Mouse (Mus musculus) MEL (cell line): ENCODE data around the gene Slco1c1.

Experiments used
- CTCF ChIP-seq, 3 experiments: IDR thresholded peaks in 2 of 3; conservative IDR thresholded peaks in 1 of 3; 2 replicates each; pipeline ENCODE4 v1.5.1; 2011 to 2012; ENCODE audit warnings: low read length in 3 of 3, low read depth in 2 of 3, mild to moderate bottlenecking in 2 of 3, improper control_type of control experiment in 1 of 3, inconsistent platforms in 1 of 3, mixed read lengths in 1 of 3, moderate library complexity in 1 of 3; ENCODE audit not compliant: control insufficient read depth in 1 of 3, insufficient read depth in 1 of 3, poor library complexity in 1 of 3, severe bottlenecking in 1 of 3
- ETS1 ChIP-seq: IDR thresholded peaks from 2 replicates; pipeline ENCODE4 v1.6.1; 2012; ENCODE audit warnings: low read depth, mild to moderate bottlenecking, inconsistent platforms, low read length, improper control_type of control experiment, moderate library complexity
- GABPA ChIP-seq: IDR thresholded peaks from 2 replicates; pipeline ENCODE4 v1.6.1; 2012; ENCODE audit warnings: low read depth, mild to moderate bottlenecking, inconsistent platforms, low read length, improper control_type of control experiment, moderate library complexity
- POLR2A ChIP-seq, 2 experiments: IDR thresholded peaks; 2 replicates each; pipeline ENCODE4 v1.6.1; 2011 to 2012; ENCODE audit warnings: low read length in 2 of 2, mild to moderate bottlenecking in 2 of 2, control low read depth in 1 of 2, improper control_type of control experiment in 1 of 2, low read depth in 1 of 2, moderate library complexity in 1 of 2; ENCODE audit not compliant: control insufficient read depth in 1 of 2, insufficient read depth in 1 of 2, poor library complexity in 1 of 2

GRCm38 (mm10) chr6:141501171-141501570 lies 23.0 kb upstream of the Slco1c1 start:
- TF ChIP-seq ETS1 (no peak), POLR2A (IDR thresholded peaks at IDR 0.05; ENCODE audit: control insufficient read depth in 1 of 2, insufficient read depth in 1 of 2, low read depth in 1 of 2, low read length in 2 of 2, poor library complexity in 1 of 2) (no peak), CTCF (IDR thresholded peaks at IDR 0.05 in 2 of 3, conservative IDR thresholded peaks at IDR 0.05 in 1 of 3; ENCODE audit: control insufficient read depth in 1 of 3, insufficient read depth in 1 of 3, low read depth in 2 of 3, low read length in 3 of 3, poor library complexity in 1 of 3, severe bottlenecking in 1 of 3) (no peak), GABPA (no peak)
